Mouse (Mus musculus): Measurements from ENCODE around the gene Evi2b. TPM values are rescaled to one million over a fixed set of nuclear protein-coding genes. Genes with fewer than 3 reads are reported as not detected.

Gene Evi2b
- polyA plus RNA-seq, 1 experiment = 13.5 TPM

- no peak overlapping the region for H3K4me3 ChIP-seq (replicated peaks)
- H3K9me3 ChIP-seq = no peaks in the 10 kb centered on the region
- TF ChIP-seq GATA1 (IDR thresholded peaks at IDR 0.05; ENCODE audit: borderline replicate concordance, low read length) (no peak), FLI1 (IDR thresholded peaks at IDR 0.05; ENCODE audit: low read length) (no peak)
- H3K27me3 ChIP-seq (replicated peaks) = no peaks in the 10 kb centered on the region
- peaks cover 12% of the 10 kb centered on the region for H3K4me1 ChIP-seq
- H3K36me3 ChIP-seq (replicated peaks; ENCODE audit: low read length) = no peaks in the 10 kb centered on the region
These were observed 19.1 kb downstream of the Evi2b start for GRCm38 (mm10) chr11:79504506-79504905.

GRCm38 (mm10) chr11:79503845-79504244, 19.7 kb downstream of the Evi2b start, which contains the start of gene Omg:
Gene Omg, minus strand, starts transcription at chr11:79504084.
- Histone ChIP-seq H3K4me3 (replicated peaks) (no peak within 1 kb of the TSS), H3K9me3 (no peaks in the 10 kb centered on the region), H3K27me3 (replicated peaks) (no peaks in the 10 kb centered on the region), H3K36me3 (replicated peaks; ENCODE audit: low read length) (no peaks in the 10 kb centered on the region), H3K4me1 (peaks cover 12% of the 10 kb centered on the region)
- TF ChIP-seq GATA1 (IDR thresholded peaks at IDR 0.05; ENCODE audit: borderline replicate concordance, low read length) (no peak), FLI1 (IDR thresholded peaks at IDR 0.05; ENCODE audit: low read length) (no peak)

- Histone ChIP-seq H3K4me3 (replicated peaks) (no peak overlapping the region), H3K9me3 (no peaks in the 10 kb centered on the region), H3K27me3 (replicated peaks) (no peaks in the 10 kb centered on the region), H3K36me3 (replicated peaks; ENCODE audit: low read length) (no peaks in the 10 kb centered on the region), H3K4me1 (peaks cover 12% of the 10 kb centered on the region)
- TF ChIP-seq FLI1 (IDR thresholded peaks at IDR 0.05; ENCODE audit: low read length) (no peak), GATA1 (IDR thresholded peaks at IDR 0.05; ENCODE audit: borderline replicate concordance, low read length) (no peak)
These were observed 20.6 kb downstream of the Evi2b start for GRCm38 (mm10) chr11:79502917-79503316.

GRCm38 (mm10) chr11:79494976-79495800, 28.4 kb downstream of the Evi2b start:
- Histone ChIP-seq H3K4me3 (replicated peaks) (no peak overlapping the region), H3K4me1 (peaks cover 11% of the 10 kb centered on the region), H3K27me3 (replicated peaks) (no peaks in the 10 kb centered on the region), H3K36me3 (replicated peaks; ENCODE audit: low read length) (no peaks in the 10 kb centered on the region), H3K9me3 (no peaks in the 10 kb centered on the region)
- TF ChIP-seq FLI1 (IDR thresholded peaks at IDR 0.05; ENCODE audit: low read length) (no peak), GATA1 (IDR thresholded peaks at IDR 0.05; ENCODE audit: borderline replicate concordance, low read length) (no peak)

GRCm38 (mm10) chr11:79484721-79485120, 38.8 kb downstream of the Evi2b start:
- Histone ChIP-seq H3K36me3 (replicated peaks; ENCODE audit: low read length) (peaks cover 7% of the 10 kb centered on the region), H3K9me3 (no peaks in the 10 kb centered on the region), H3K27me3 (replicated peaks) (no peaks in the 10 kb centered on the region), H3K4me3 (replicated peaks) (no peak overlapping the region), H3K4me1 (peaks cover 12% of the 10 kb centered on the region; the same call in 1 of the 2 replicates)
- no peak for TF ChIP-seq FLI1 (IDR thresholded peaks at IDR 0.05; ENCODE audit: low read length)
- TF ChIP-seq GATA1 (IDR thresholded peaks at IDR 0.05; ENCODE audit: borderline replicate concordance, low read length) = no peak

- Histone ChIP-seq H3K27me3 (replicated peaks) (no peaks in the 10 kb centered on the region), H3K9me3 (no peaks in the 10 kb centered on the region), H3K4me1 (peaks cover 12% of the 10 kb centered on the region; the same call in 1 of the 2 replicates), H3K36me3 (replicated peaks; ENCODE audit: low read length) (peaks cover 7% of the 10 kb centered on the region), H3K4me3 (replicated peaks) (peak overlapping the region; percentile 12)
- TF ChIP-seq GATA1 (IDR thresholded peaks at IDR 0.05; ENCODE audit: borderline replicate concordance, low read length) = no peak
- TF ChIP-seq FLI1 (IDR thresholded peaks at IDR 0.05; ENCODE audit: low read length) = no peak
These were observed 39.6 kb downstream of the Evi2b start for GRCm38 (mm10) chr11:79483876-79484528.

- Histone ChIP-seq H3K4me3 (replicated peaks) (no peak overlapping the region), H3K9me3 (no peaks in the 10 kb centered on the region), H3K4me1 (peaks cover 12% of the 10 kb centered on the region; the same call in 1 of the 2 replicates), H3K36me3 (replicated peaks; ENCODE audit: low read length) (peaks cover 7% of the 10 kb centered on the region), H3K27me3 (replicated peaks) (no peaks in the 10 kb centered on the region)
- TF ChIP-seq FLI1 (IDR thresholded peaks at IDR 0.05; ENCODE audit: low read length) (no peak), GATA1 (IDR thresholded peaks at IDR 0.05; ENCODE audit: borderline replicate concordance, low read length) (no peak)
These were observed 40.2 kb downstream of the Evi2b start for GRCm38 (mm10) chr11:79483392-79483791.

GRCm38 (mm10) chr11:79468097-79468496, 55.5 kb downstream of the Evi2b start:
- Histone ChIP-seq H3K4me1 (no peaks in the 10 kb centered on the region; the same call in 1 of the 2 replicates), H3K36me3 (replicated peaks; ENCODE audit: low read length) (peaks cover 37% of the 10 kb centered on the region), H3K27me3 (replicated peaks) (no peaks in the 10 kb centered on the region), H3K9me3 (no peaks in the 10 kb centered on the region), H3K4me3 (replicated peaks) (no peak overlapping the region)
- TF ChIP-seq GATA1 (IDR thresholded peaks at IDR 0.05; ENCODE audit: borderline replicate concordance, low read length) (no peak), FLI1 (IDR thresholded peaks at IDR 0.05; ENCODE audit: low read length) (no peak)

Other genes starting within 250 kb of the Evi2b start
- not detected in 2 replicates for gene Gm9964, start 226.9 kb downstream of the Evi2b start, polyA plus RNA-seq (2012; ENCODE audit: insufficient read depth, low replicate concordance)
- gene Nf1, start 184.1 kb downstream of the Evi2b start, polyA plus RNA-seq (2012; ENCODE audit: insufficient read depth, low replicate concordance) = 4.5 and 6.1 TPM in 2 replicates
- not detected in 2 replicates for gene Omg, start 19.7 kb downstream of the Evi2b start, polyA plus RNA-seq (2012; ENCODE audit: insufficient read depth, low replicate concordance)
- gene Evi2, start 6.8 kb upstream of the Evi2b start, polyA plus RNA-seq (2012; ENCODE audit: insufficient read depth, low replicate concordance) = 0.41 TPM in 1 of 2 replicates, not detected in the other
- gene Evi2a, start 6.8 kb upstream of the Evi2b start, polyA plus RNA-seq (2012; ENCODE audit: insufficient read depth, low replicate concordance) = 2.0 TPM in 1 of 2 replicates, not detected in the other
- gene Rab11fip4, start 67.5 kb upstream of the Evi2b start, polyA plus RNA-seq (2012; ENCODE audit: insufficient read depth, low replicate concordance) = 0.03 TPM in 1 of 2 replicates, not detected in the other